Mouse (Mus musculus) right cerebral cortex, adult 18-20 months (tissue): ENCODE results near the gene Naga.

Experiments
- DNase-seq: peaks from one replicate; pipeline ENCODE4 v3.0.0; 2022; ENCODE audit warnings: mixed read lengths

Gene Naga

GRCm38 (mm10) chr15:82354126-82354945 lies 15.6 kb upstream of the Naga start, which contains the start of gene Ndufa6:
TSS of gene Ndufa6 (minus strand) at chr15:82354322.
- peak; percentile 97 for DNase-seq

- no peak for DNase-seq
These were observed 15.0 kb upstream of the Naga start for GRCm38 (mm10) chr15:82353745-82354113.

- no peak for DNase-seq
These were observed 14.5 kb upstream of the Naga start for GRCm38 (mm10) chr15:82353078-82353744.

GRCm38 (mm10) chr15:82351480-82351879 lies 12.8 kb upstream of the Naga start:
- no peak for DNase-seq

GRCm38 (mm10) chr15:82350349-82350748 lies 11.6 kb upstream of the Naga start:
- no peak for DNase-seq

GRCm38 (mm10) chr15:82348999-82349341 lies 10.2 kb upstream of the Naga start:
- no peak for DNase-seq

GRCm38 (mm10) chr15:82348258-82348998 lies 9.7 kb upstream of the Naga start:
- no peak for DNase-seq

GRCm38 (mm10) chr15:82347852-82348251 lies 9.1 kb upstream of the Naga start:
- DNase-seq, result no peak

GRCm38 (mm10) chr15:82347303-82347676 lies 8.6 kb upstream of the Naga start:
- DNase-seq, result no peak

GRCm38 (mm10) chr15:82346580-82347302 lies 8.0 kb upstream of the Naga start:
- DNase-seq, result no peak

- peak; percentile 98 for DNase-seq
These were observed 7.2 kb upstream of the Naga start for GRCm38 (mm10) chr15:82345820-82346470.

- no peak for DNase-seq
These were observed 6.2 kb upstream of the Naga start for GRCm38 (mm10) chr15:82344971-82345370.

GRCm38 (mm10) chr15:82343368-82344287 lies 4.9 kb upstream of the Naga start:
- DNase-seq, result no peak

- DNase-seq, result no peak
These were observed 3.8 kb upstream of the Naga start for GRCm38 (mm10) chr15:82342543-82342935.

- DNase-seq, result no peak
These were observed 3.2 kb upstream of the Naga start for GRCm38 (mm10) chr15:82341675-82342542.

GRCm38 (mm10) chr15:82341036-82341501 lies 2.3 kb upstream of the Naga start:
- DNase-seq, result no peak

- no peak for DNase-seq
These were observed 1.8 kb upstream of the Naga start for GRCm38 (mm10) chr15:82340414-82341035.

GRCm38 (mm10) chr15:82339634-82340254 lies 1.0 kb upstream of the Naga start:
- DNase-seq, result no peak

- no peak for DNase-seq
These were observed 425 bp upstream of the Naga start for GRCm38 (mm10) chr15:82339150-82339549.
